Mouse (Mus musculus): ENCODE measurements around the gene Rnf10.
"Not testable (repeated sequence)": the region's sequence is repeated elsewhere in the genome, so short reads cannot be mapped to it uniquely, and the experiment has no call there.

Rnf10 gene

DNA sequence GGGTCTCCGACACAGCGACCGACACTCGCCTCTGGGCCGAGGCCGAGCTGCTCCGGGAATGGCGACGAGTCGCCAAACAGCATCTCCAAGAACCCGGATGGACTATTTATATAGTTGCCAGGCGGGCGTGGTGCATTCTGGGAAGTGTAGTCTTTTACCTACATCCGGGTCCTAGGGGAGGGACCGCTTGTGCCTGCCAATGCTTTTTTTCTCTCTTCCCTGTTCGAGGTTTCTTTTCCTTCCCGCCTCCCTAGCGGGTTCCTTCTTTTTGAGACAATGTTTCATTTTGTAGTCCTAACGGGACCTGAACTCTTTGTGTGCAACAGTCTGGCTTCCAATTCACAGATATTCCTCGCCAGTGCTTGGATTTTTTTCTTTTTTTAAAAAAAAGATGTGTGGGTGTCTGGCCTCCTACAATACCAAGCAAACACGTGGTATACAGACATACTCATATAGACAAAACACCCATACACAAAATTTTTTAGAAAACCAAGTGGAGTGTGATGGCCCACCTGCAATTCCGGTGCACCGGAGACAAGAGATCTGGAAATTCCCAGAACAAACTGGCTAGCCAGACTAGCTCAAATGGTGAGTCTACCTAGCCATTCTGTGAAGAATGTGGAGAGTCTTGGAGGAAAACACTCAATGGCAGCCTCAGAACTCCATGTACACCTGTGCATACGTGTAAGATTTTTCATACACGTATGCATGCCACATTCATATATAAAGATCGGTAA lies at the start of gene Rnf10:
Gene Rnf10 (minus strand): TSS at position 87 of the 737 bp plus-strand sequence.
- DNase-seq = peak; percentile 97

- peak; percentile 65 for DNase-seq
Measured at GRCm38 (mm10) chr5:115319004-115319940, 46.6 kb upstream of the Rnf10 start.

- DNase-seq = no peak
Measured at GRCm38 (mm10) chr5:115317645-115318328, 45.1 kb upstream of the Rnf10 start.

- DNase-seq = no peak
Measured at GRCm38 (mm10) chr5:115316968-115317644, 44.4 kb upstream of the Rnf10 start.

GRCm38 (mm10) chr5:115313668-115313943 lies 40.9 kb upstream of the Rnf10 start:
- no peak for DNase-seq

DNA sequence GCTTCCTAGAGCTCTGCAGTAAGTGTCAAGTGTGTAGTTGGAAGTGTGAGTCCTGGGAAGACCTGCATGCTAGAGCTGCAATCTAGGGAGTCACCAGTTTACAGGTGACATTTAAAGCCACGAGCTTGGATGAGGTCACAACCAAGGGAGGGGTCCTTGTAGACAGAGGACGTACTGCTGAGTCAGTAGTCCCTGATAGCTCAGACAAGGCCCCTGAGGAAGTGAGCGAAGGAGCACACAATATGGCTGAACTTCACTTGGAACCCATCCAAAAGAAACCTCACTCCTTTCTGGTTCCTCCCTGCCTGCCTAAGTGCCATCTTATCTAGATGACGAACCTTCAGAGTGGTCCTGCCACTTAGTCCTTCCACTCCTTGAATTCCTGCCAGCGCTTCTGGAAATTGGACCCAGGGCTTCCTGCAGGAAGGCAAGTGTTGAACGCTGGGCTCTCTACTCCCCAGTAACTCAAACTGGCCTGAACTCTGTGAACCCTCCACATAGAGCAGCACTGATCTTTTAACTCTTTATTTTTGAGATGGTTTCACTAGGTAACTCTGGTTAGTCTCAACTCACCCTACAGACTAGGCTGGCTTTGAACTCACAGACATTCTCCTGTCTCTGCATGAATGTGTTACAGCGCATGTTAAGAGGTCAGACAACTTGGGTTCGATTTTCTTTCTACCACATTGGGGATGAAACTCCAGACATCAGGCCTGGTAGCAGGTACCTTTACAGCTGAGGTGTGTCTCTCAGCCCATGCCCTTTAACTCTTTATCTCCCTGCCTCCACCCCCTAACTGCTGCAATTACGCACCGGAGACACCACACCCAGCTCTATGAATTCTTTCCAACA lies 40.3 kb upstream of the Rnf10 start:
- DNase-seq = no peak

DNA sequence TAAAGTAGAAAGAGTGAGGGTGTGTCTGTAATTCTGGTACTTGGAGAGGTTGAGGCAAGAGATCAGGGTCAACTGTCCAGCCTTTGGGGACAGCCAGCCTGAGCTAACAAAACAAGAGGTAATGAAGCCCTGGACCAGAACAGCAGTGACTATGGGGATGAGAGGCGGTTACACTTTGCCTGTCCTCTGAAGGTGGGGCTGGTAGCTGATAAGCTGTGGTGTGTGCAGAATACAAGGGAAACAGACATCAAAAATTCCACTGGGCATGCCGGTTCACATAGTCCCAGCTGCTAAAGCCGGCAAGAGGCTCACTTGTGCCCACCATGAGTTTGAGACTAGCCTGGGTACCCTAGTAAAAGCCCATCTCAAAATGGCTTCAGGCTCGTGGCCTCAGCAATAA lies 39.7 kb upstream of the Rnf10 start:
- no peak for DNase-seq

DNA sequence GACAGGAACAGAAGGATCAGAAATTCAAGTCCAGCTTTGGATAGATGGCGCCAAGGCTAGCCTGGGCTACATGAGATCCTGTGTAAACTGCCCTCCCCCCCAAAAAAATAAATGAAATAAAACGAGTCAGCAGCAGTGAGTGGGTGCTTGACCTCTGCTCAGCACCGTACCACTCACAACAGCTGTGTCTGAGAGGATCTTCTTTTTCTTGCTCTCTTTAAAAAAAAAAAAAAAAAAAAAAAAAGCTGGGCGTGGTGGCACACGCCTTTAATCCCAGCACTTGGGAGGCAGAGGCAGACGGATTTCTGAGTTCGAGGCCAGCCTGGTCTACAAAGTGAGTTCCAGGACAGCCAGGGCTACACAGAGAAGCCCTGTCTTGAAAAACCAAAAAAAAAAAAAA lies 29.5 kb upstream of the Rnf10 start:
- not testable (repeated sequence) for DNase-seq

DNA sequence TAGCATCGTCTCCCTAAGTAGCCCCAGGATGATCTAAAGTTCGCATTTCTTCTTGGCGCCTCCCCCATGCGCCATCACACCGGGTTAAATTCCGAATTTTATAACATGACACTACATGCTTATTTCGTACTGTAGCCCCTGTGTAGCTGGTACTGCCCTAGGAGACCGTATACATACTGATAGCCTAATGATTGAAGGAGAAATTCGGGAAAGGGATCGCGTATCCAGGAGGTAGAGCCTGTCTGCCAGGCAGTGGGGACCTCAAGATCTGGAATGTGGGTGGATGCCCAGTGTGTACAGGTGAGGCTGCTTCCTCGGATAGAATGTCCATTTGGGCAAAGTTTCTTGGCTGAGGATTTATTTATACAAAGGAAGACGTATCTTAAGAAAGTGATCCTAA lies 28.9 kb upstream of the Rnf10 start:
- DNase-seq = peak; percentile 27

- peak; percentile 98 for DNase-seq
Measured at GRCm38 (mm10) chr5:115300792-115301614, 28.3 kb upstream of the Rnf10 start, which contains the start of gene Dynll1. TSS of gene Dynll1 (minus strand) at chr5:115300999.

DNA sequence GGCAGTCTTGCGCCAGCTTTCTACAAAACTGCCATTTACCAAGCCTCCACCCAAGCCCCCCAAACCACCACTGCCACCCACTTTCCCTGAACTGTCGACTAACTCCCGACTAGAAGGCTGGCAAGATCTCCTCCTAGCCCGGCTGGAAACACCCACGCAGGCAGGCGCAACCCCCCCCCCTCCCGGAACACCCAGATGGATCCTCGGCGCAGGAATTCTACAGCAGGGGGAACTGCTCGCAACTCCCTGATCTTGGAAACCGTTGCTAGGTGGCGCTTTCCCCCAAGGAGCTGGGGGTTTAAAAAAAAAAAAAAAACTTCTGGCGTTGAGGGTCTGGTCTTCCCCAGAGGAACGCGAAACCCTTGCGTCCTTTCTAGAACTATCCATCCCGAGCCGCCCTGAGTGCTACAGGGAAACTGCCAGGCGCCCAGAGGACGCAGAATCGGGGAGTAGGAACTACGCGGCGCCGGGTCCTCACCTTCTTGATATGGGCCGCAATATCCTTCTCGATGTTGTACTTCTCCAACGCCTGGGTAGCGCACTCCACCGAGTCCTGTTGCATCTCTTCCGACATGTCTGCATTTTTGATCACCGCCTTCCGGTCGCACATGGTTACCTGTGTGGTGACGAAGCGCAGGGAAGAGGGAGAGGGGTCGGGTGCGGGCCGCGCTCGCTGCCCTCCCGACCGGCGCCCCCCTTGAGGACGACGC lies 27.5 kb upstream of the Rnf10 start:
- peak; percentile 55 for DNase-seq

DNA sequence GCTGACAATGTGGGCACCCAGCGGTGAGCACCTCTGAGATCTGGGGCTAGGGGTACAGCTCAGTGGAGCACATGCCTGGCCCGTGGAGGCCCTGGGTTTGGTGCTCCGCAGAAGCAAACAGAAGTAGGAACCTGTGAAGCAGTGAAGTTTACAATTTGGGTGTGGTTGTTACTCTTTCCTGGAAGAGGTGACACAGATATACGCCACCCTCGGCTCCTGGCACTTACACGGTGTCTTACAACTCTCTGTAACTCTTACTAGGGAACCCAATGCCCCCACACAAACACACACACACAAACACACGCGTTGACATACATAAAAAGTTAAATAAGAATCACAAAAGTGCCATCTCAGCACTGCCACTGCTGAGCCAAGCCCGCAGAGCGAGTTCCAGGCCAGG lies 23.6 kb upstream of the Rnf10 start:
- no peak for DNase-seq

DNA sequence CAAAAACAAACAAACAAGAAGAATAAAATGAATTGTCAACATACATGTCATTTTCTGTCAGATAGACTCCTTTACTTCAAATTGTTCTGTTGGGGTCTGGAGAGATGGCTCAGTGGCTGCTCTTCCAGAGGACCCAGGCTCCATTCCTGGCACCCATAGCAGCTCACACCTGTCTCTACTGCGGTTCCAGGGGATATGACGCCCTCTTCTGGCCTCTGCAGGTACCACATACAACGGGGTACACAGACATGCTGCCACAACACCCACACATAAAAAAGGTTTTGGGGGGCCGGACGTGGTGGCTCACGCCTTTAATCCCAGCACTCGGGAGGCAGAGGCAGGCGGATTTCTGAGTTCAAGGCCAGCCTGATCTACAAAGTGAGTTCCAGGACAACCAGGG lies 21.5 kb upstream of the Rnf10 start:
- DNase-seq = no peak

DNA sequence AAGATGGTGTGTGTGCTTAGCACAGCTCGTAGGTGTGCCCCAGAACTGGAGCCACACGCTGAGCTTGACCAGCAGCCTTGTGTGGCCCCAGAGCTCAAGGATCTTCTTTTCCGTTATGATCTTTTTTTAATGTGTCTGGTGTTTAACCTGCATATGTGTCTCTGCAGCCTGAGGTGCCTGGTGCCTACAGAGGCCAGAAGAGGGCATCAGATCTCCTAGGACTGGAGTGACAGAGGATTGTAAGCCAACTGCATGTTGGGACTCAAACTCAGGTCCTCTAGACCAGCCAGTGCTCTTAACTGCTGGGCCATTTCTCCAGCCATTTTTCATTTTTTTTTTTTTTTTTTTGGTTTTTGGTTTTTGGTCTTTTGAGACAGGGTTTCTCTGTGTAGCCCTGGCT lies 12.0 kb upstream of the Rnf10 start:
- DNase-seq = no peak

DNA sequence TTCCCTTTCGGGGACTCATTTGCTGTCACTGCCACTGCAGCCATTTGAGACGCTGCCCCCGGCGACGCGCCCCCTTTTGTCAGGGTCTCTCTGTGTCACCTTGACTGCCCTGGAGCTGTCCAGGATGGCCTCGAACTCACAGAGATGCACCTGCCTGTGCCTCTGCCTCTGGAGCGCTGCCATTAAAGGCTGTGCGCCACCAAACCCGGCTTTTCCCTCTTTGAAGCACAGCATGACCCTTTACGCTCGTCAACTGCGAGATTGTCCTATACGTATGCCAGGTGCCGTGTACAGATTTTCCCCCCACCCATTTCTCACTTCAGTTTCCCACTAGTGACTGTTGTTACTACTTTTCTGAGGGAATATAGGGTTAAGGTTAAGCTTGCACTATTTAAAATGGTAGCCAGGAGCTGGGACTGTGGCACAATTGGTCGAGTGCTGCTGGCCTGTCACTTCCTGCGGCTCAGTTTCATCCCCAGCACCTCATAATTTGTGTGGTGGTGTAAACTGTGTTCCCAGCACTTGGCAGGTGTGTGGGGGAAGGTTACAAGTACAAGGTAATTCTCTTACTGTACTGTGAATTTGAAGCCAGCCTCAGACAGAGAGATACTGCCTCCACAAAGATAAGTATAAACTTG lies 7.5 kb upstream of the Rnf10 start:
- DNase-seq = no peak

GRCm38 (mm10) chr5:115279226-115280049 lies 6.7 kb upstream of the Rnf10 start, which contains the start of gene Coq5:
TSS of gene Coq5 (plus strand) at chr5:115279666.
- peak; percentile 76 for DNase-seq

DNA sequence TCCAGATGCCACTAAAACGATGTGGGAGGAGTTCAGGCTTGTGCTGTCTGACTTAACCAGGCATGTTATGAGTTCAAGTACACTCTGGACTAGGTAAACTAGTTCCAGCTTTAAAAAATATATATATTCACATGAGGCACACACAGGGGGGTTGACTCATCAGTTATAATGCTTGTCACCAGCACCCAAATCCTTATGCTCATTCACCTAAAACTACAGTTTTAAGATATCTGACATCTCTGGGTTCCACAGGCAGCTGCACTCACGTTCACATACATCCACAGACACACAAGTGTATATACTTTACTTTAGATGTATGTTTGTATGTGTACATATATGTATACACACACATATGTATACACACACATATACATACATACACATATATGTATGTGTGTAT lies 6.1 kb upstream of the Rnf10 start:
- DNase-seq = no peak

DNA sequence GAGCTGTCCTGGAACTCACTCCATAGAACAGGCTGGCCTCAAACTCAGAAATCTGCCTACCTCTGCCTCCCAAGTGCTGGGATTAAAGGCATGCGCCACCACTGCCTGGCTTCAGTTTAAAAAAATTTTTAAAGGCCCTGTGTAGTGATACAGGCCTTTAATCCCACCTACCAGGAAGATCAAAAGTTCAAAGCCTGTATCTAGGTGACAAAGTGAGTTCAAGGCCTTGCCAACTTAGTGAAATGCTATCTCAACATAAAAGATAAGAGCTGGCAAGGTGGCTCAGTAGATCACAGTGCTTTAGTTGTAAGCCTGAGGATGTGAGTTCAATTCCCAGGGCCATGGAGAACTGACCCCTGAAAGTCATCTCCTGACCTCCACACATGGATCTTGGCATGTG lies 5.4 kb upstream of the Rnf10 start:
- no peak for DNase-seq

- no peak for DNase-seq
Measured at GRCm38 (mm10) chr5:115275998-115276397, 3.3 kb upstream of the Rnf10 start.

All from kidney, adult 11 months (tissue).